Mouse (Mus musculus) myocyte (in vitro differentiated cells): ENCODE data around the gene Rad51b. TPM values are rescaled to one million over a fixed set of nuclear protein-coding genes. Genes with fewer than 3 reads are reported as not detected.

Experiments used
- H3K27me3 ChIP-seq: one replicate; pipeline ENCODE4 v1.6.1; 2011; ENCODE audit not compliant: control insufficient read depth, insufficient read depth, insufficient read length
- H3K36me3 ChIP-seq: one replicate; pipeline ENCODE4 v1.6.1; 2011; ENCODE audit not compliant: control insufficient read depth, insufficient read depth
- H3K4me2 ChIP-seq: one replicate; pipeline ENCODE4 v1.6.1; 2011; ENCODE audit warnings: low read depth, control low read depth
- H3K4me3 ChIP-seq: one replicate; pipeline ENCODE4 v1.5.1; 2011; ENCODE audit warnings: mild to moderate bottlenecking, control low read depth, moderate library complexity
- H3K79me2 ChIP-seq: one replicate; pipeline ENCODE4 v1.6.1; 2011; ENCODE audit not compliant: control insufficient read depth, insufficient read depth
- H3ac ChIP-seq: one replicate; pipeline ENCODE4 v1.6.1; 2011; ENCODE audit not compliant: control insufficient read depth, insufficient read length
- CEBPB ChIP-seq: IDR thresholded peaks from 2 replicates; pipeline ENCODE4 v1.6.1; 2011; ENCODE audit warnings: mild to moderate bottlenecking, moderate library complexity; ENCODE audit not compliant: poor library complexity, insufficient read depth, severe bottlenecking
- E2F4 ChIP-seq: IDR thresholded peaks from one replicate; pipeline ENCODE4 v1.6.1; 2011; ENCODE audit warnings: mild to moderate bottlenecking, control low read depth, moderate library complexity; ENCODE audit not compliant: insufficient read depth
- MAX ChIP-seq: IDR thresholded peaks from one replicate; pipeline ENCODE4 v1.6.1; 2011; ENCODE audit warnings: low read depth, mild to moderate bottlenecking, control low read depth
- MYOD1 ChIP-seq, 3 experiments: IDR thresholded peaks; one replicate each; pipeline ENCODE4 v1.6.1; 2011; ENCODE audit warnings: control low read depth in 2 of 3, low read depth in 2 of 3, mild to moderate bottlenecking in 2 of 3, moderate library complexity in 1 of 3; ENCODE audit not compliant: insufficient read length in 2 of 3, control insufficient read depth in 1 of 3
- MYOG ChIP-seq, 3 experiments: IDR thresholded peaks; one replicate each; pipeline ENCODE4 v1.6.1; 2011; ENCODE audit warnings: control low read depth in 2 of 3, low read depth in 2 of 3, mild to moderate bottlenecking in 2 of 3; ENCODE audit not compliant: insufficient read length in 2 of 3, control insufficient read depth in 1 of 3, insufficient read depth in 1 of 3
- POLR2A ChIP-seq: IDR thresholded peaks from one replicate; pipeline ENCODE4 v1.6.1; 2011; ENCODE audit warnings: low read depth, mild to moderate bottlenecking, control low read depth, moderate library complexity; ENCODE audit not compliant: insufficient read length
- POLR2AphosphoS2 ChIP-seq: IDR thresholded peaks from one replicate; pipeline ENCODE4 v1.6.1; 2011; ENCODE audit warnings: low read depth, control low read depth; ENCODE audit not compliant: insufficient read length
- REST ChIP-seq: IDR thresholded peaks from one replicate; pipeline ENCODE4 v1.6.1; 2011; ENCODE audit warnings: mild to moderate bottlenecking, control low read depth, moderate library complexity; ENCODE audit not compliant: insufficient read depth, insufficient read length
- SRF ChIP-seq: IDR thresholded peaks from one replicate; pipeline ENCODE4 v1.6.1; 2011; ENCODE audit warnings: low read depth; ENCODE audit not compliant: control insufficient read depth, insufficient read length
- TCF12 ChIP-seq: IDR thresholded peaks from one replicate; pipeline ENCODE4 v1.6.1; 2011; ENCODE audit warnings: mild to moderate bottlenecking, control low read depth; ENCODE audit not compliant: poor library complexity, insufficient read depth, severe bottlenecking
- TCF3 ChIP-seq: IDR thresholded peaks from one replicate; pipeline ENCODE4 v1.6.1; 2011; ENCODE audit warnings: low read depth, control low read depth; ENCODE audit not compliant: insufficient read length
- USF1 ChIP-seq: IDR thresholded peaks from one replicate; pipeline ENCODE4 v1.6.1; 2011; ENCODE audit warnings: low read depth, mild to moderate bottlenecking, control low read depth, moderate library complexity
- polyA plus RNA-seq: library from polyadenylated mRNA; unstranded; fragments of >200 nt; fragmentation: generic; extraction: Trizol; gene quantifications from one replicate; pipeline ENCODE4 v1.2.1, GENCODE M21; 2012; ENCODE audit warnings: missing spikeins

The Rad51b gene
- polyA plus RNA-seq, 1 experiment = 1.8 TPM

GRCm38 (mm10) chr12:79782444-79783117, 485.5 kb downstream of the Rad51b start:
- no peak overlapping the region for H3ac ChIP-seq
- H3K4me3 ChIP-seq = no peak overlapping the region
- H3K79me2 ChIP-seq = no peaks in the 10 kb centered on the region
- H3K27me3 ChIP-seq = no peaks in the 10 kb centered on the region
- no peak overlapping the region for H3K4me2 ChIP-seq
- TF ChIP-seq SRF = no peak
- TF ChIP-seq TCF12 = no peak
- no peak for TF ChIP-seq MYOD1 (IDR thresholded peaks at IDR 0.05; ENCODE audit: control insufficient read depth in 1 of 3, insufficient read length in 2 of 3, low read depth in 2 of 3)
- no peak for TF ChIP-seq MYOG (IDR thresholded peaks at IDR 0.05; ENCODE audit: control insufficient read depth in 1 of 3, insufficient read depth in 1 of 3, insufficient read length in 2 of 3, low read depth in 2 of 3)
- no peak for TF ChIP-seq POLR2A
- no peak for TF ChIP-seq TCF3
- no peak for TF ChIP-seq CEBPB
- no peak for TF ChIP-seq POLR2AphosphoS2
- no peaks in the 10 kb centered on the region for H3K36me3 ChIP-seq

- no peaks in the 10 kb centered on the region for H3K27me3 ChIP-seq
- TF ChIP-seq E2F4 (no peak), TCF3 (no peak), TCF12 (no peak), MYOD1 (IDR thresholded peaks at IDR 0.05; ENCODE audit: control insufficient read depth in 1 of 3, insufficient read length in 2 of 3, low read depth in 2 of 3) (no peak), POLR2A (no peak), REST (no peak), SRF (no peak), MYOG (IDR thresholded peaks at IDR 0.05; ENCODE audit: control insufficient read depth in 1 of 3, insufficient read depth in 1 of 3, insufficient read length in 2 of 3, low read depth in 2 of 3) (no peak), POLR2AphosphoS2 (no peak), CEBPB (no peak), USF1 (no peak), MAX (no peak)
- no peak overlapping the region for H3ac ChIP-seq
- no peak overlapping the region for H3K4me3 ChIP-seq
- H3K4me2 ChIP-seq = no peak overlapping the region
- H3K36me3 ChIP-seq = no peaks in the 10 kb centered on the region
- no peaks in the 10 kb centered on the region for H3K79me2 ChIP-seq
These were observed 487.1 kb downstream of the Rad51b start for GRCm38 (mm10) chr12:79784159-79784558.

GRCm38 (mm10) chr12:79785691-79786090, 488.6 kb downstream of the Rad51b start:
- TF ChIP-seq MYOG (IDR thresholded peaks at IDR 0.05; ENCODE audit: control insufficient read depth in 1 of 3, insufficient read depth in 1 of 3, insufficient read length in 2 of 3, low read depth in 2 of 3) = peak in 1 of 3 experiments; percentile 28
- TF ChIP-seq REST = no peak
- TF ChIP-seq MYOD1 (IDR thresholded peaks at IDR 0.05; ENCODE audit: control insufficient read depth in 1 of 3, insufficient read length in 2 of 3, low read depth in 2 of 3) = peak in 2 of 3 experiments; percentile 37 to 46
- Histone ChIP-seq H3K27me3 (no peaks in the 10 kb centered on the region), H3ac (no peak overlapping the region), H3K79me2 (no peaks in the 10 kb centered on the region), H3K36me3 (no peaks in the 10 kb centered on the region), H3K4me2 (no peak overlapping the region), H3K4me3 (no peak overlapping the region)

GRCm38 (mm10) chr12:79787538-79787937, 490.5 kb downstream of the Rad51b start:
- no peak for TF ChIP-seq USF1
- TF ChIP-seq E2F4 = no peak
- no peak for TF ChIP-seq SRF
- TF ChIP-seq MYOG (IDR thresholded peaks at IDR 0.05; ENCODE audit: control insufficient read depth in 1 of 3, insufficient read depth in 1 of 3, insufficient read length in 2 of 3, low read depth in 2 of 3) = no peak
- TF ChIP-seq TCF12 = no peak
- no peak for TF ChIP-seq REST
- no peak for TF ChIP-seq TCF3
- no peak for TF ChIP-seq CEBPB
- no peak for TF ChIP-seq POLR2AphosphoS2
- no peak for TF ChIP-seq POLR2A
- TF ChIP-seq MAX = no peak
- no peak for TF ChIP-seq MYOD1 (IDR thresholded peaks at IDR 0.05; ENCODE audit: control insufficient read depth in 1 of 3, insufficient read length in 2 of 3, low read depth in 2 of 3)
- Histone ChIP-seq H3K36me3 (no peaks in the 10 kb centered on the region), H3K27me3 (no peaks in the 10 kb centered on the region), H3ac (no peak overlapping the region), H3K79me2 (no peaks in the 10 kb centered on the region), H3K4me3 (no peak overlapping the region), H3K4me2 (no peak overlapping the region)

- TF ChIP-seq MYOG (IDR thresholded peaks at IDR 0.05; ENCODE audit: control insufficient read depth in 1 of 3, insufficient read depth in 1 of 3, insufficient read length in 2 of 3, low read depth in 2 of 3) = no peak
- no peak for TF ChIP-seq TCF12
- Histone ChIP-seq H3K4me3 (no peak overlapping the region), H3K4me2 (no peak overlapping the region), H3K79me2 (no peaks in the 10 kb centered on the region), H3K27me3 (no peaks in the 10 kb centered on the region), H3K36me3 (no peaks in the 10 kb centered on the region), H3ac (no peak overlapping the region)
These were observed 491.3 kb downstream of the Rad51b start for GRCm38 (mm10) chr12:79788340-79788739.
